Mouse (Mus musculus): ENCODE data around the gene Col16a1.

DNA sequence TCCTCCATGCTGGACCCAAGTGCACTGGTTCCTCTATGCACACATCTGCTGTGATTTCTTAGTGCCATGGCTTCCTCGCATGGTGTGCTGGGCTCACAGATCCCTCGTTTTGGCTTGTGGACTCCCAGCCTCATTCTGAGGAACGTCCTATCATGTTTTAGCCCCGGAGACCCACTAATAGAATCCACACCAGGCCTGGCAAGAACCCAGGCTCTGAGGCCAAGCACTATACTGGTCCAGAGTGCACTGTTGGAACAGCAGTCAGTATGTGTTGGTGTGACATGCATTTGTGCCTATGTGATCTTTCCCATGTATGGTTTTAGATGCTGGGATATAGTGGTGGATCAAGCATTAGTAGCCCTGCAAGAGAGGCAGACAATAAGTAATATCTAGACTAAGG is 25.7 kb downstream of the Col16a1 start:
- no peak for TF ChIP-seq CTCF (IDR thresholded peaks at IDR 0.05; ENCODE audit: borderline replicate concordance, insufficient read depth, low read length)
- no peak for TF ChIP-seq POLR2A (IDR thresholded peaks at IDR 0.05; ENCODE audit: low read depth, low read length)

Data from embryonic fibroblast, embryonic 13.5 days (primary cell).